Mouse (Mus musculus) embryonic facial prominence, embryonic 15.5 days (tissue): ENCODE results near the gene Fcgr1. TPM values are rescaled to one million over a fixed set of nuclear protein-coding genes. Genes with fewer than 3 reads are reported as not detected.

ENCODE experiments used
- ATAC-seq: fragments of 200-750 bp; cut with Nextera tagmentation; 2 replicates; pipeline ENCODE4 v1.8.0; 2017; ENCODE audit warnings: low read depth, moderate TSS enrichment; ENCODE audit not compliant: insufficient number of reproducible peaks, low FRiP score, low TSS enrichment
- H3K27ac ChIP-seq: fragments of 300-500 bp; sonication (generic); replicated peaks from 2 replicates; pipeline ENCODE4 v1.5.1; 2015; ENCODE audit warnings: mild to moderate bottlenecking, inconsistent platforms
- H3K27me3 ChIP-seq: fragments of 300-500 bp; sonication (generic); 2 replicates; pipeline ENCODE4 v1.6.1; 2015; ENCODE audit warnings: inconsistent platforms
- H3K36me3 ChIP-seq: fragments of 300-500 bp; sonication (generic); 2 replicates; pipeline ENCODE4 v1.6.1; 2015; ENCODE audit warnings: mild to moderate bottlenecking, inconsistent platforms
- H3K4me1 ChIP-seq: fragments of 300-500 bp; sonication (generic); 2 replicates; pipeline ENCODE4 v1.6.1; 2015; ENCODE audit warnings: inconsistent platforms
- H3K4me2 ChIP-seq: fragments of 300-500 bp; sonication (generic); replicated peaks from 2 replicates; pipeline ENCODE4 v1.6.1; 2015; ENCODE audit warnings: mild to moderate bottlenecking, inconsistent platforms
- H3K4me3 ChIP-seq: fragments of 300-500 bp; sonication (generic); replicated peaks from 2 replicates; pipeline ENCODE4 v1.5.1; 2015; ENCODE audit warnings: mild to moderate bottlenecking, inconsistent platforms
- H3K9ac ChIP-seq: fragments of 300-500 bp; sonication (generic); 2 replicates; pipeline ENCODE4 v1.6.1; 2015; ENCODE audit warnings: inconsistent platforms
- H3K9me3 ChIP-seq: fragments of 300-500 bp; sonication (generic); replicated peaks from 2 replicates; pipeline ENCODE4 v1.6.1; 2016; ENCODE audit warnings: inconsistent platforms
- WGBS: fragments of 180-500 bp; shearing (Covaris S2); methylation state at CpG from one replicate; pipeline ENCODE4 v1.1.7; 2015; 5-methylcytosine and 5-hydroxymethylcytosine counted together
- microRNA-seq: library from miRNA; unstranded; fragments of <30 nt; microRNA quantifications from one replicate; pipeline ENCODE4, GENCODE M21; 2016; ENCODE audit warnings: borderline number of aligned reads
- polyA plus RNA-seq: library from polyadenylated mRNA; unstranded; fragments of >200 nt; fragmentation: Nextera tagmentation; extraction: Ambion mirVana; gene quantifications from 2 replicates; pipeline ENCODE4 v1.2.1, GENCODE M21; 2015

Fcgr1 gene
- polyA plus RNA-seq, 1 experiment from 2014 or later: 2.2 TPM

DNA sequence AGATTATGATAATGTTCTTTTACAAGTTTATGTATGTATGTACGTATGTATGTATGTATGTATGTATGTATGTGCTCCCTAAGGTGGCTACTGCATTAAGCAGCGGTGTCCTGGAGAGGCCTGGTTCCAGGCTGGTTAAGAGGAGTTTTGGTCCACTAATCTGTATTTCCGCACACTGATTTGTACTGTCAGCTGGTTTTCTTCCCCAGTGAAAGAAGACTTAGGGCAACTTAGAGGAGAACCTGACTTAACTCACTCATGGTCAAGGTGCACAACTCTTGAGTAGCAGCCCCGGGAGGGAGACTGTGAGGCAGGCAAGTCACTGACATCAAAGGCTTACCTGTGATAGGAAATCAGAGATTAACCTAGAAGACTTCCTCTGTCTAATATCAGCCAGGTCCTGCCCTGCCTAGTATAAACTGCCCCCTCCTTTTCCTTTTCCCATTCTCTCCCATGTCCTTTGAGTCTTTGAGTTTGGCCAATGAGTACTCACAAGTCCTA is 56.9 kb downstream of the Fcgr1 start:
- Histone ChIP-seq H3K36me3 (no peaks in the 10 kb centered on the region), H3K4me2 (peak overlapping the region; percentile 50), H3K4me3 (peak overlapping the region; percentile 45), H3K9ac (peak overlapping the region; percentile 44; the same call in 1 of the 2 replicates), H3K9me3 (no peaks in the 10 kb centered on the region), H3K4me1 (peaks cover 19% of the 10 kb centered on the region), H3K27ac (no peak overlapping the region), H3K27me3 (no peaks in the 10 kb centered on the region)
- no peak for ATAC-seq
- WGBS: 70% methylated on average over 4 of the region's 4 CpGs

GRCm38 (mm10) chr3:96235836-96236235 is 57.9 kb downstream of the Fcgr1 start:
- WGBS: 53% methylated on average over 3 of the region's 3 CpGs
- Histone ChIP-seq H3K9ac (no peak overlapping the region), H3K27ac (no peak overlapping the region), H3K27me3 (no peaks in the 10 kb centered on the region), H3K4me2 (no peak overlapping the region), H3K9me3 (no peaks in the 10 kb centered on the region), H3K36me3 (no peaks in the 10 kb centered on the region), H3K4me3 (no peak overlapping the region), H3K4me1 (peaks cover 16% of the 10 kb centered on the region)
- no peak for ATAC-seq

DNA sequence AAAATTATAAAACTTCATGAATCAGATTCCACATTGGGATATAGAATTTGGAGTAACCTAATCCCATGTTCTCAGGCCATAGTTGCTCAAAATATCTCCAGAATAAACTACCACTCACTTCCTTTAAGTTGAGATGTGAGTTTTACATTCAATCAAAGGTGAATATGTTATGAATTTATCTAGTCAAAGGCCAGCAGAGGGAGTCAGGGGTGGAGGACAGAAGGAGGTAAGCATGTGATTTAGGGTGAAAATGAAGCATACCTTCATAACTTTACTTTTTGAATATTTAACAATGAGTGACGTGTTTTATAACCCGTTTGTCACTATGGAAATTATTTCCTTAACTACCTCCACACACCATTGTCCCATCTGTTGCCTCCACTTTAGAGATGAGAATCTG is 58.9 kb downstream of the Fcgr1 start:
- 92% methylated on average over 2 of the region's 2 CpGs for WGBS
- H3K27ac ChIP-seq: no peak overlapping the region
- H3K4me3 ChIP-seq: no peak overlapping the region
- no peaks in the 10 kb centered on the region for H3K27me3 ChIP-seq
- H3K4me1 ChIP-seq: peaks cover 14% of the 10 kb centered on the region
- no peaks in the 10 kb centered on the region for H3K36me3 ChIP-seq
- H3K9ac ChIP-seq: no peak overlapping the region
- no peak for ATAC-seq
- no peak overlapping the region for H3K4me2 ChIP-seq
- no peaks in the 10 kb centered on the region for H3K9me3 ChIP-seq

Small RNAs within 50 kb of the gene (microRNA-seq; reads per million reads assigned to microRNA genes)
- not detected for gene Gm47311
- gene Gm47313: not detected

Other genes with a start within 250 kb of the Fcgr1 start
- 41.0 and 46.1 TPM in 2 replicates for gene Vps45, start 235.5 kb downstream of the Fcgr1 start, polyA plus RNA-seq
- gene Otud7b, start 189.4 kb downstream of the Fcgr1 start, polyA plus RNA-seq: 22.0 and 26.1 TPM in 2 replicates
- 25.7 and 26.6 TPM in 2 replicates for gene Mtmr11, start 132.0 kb downstream of the Fcgr1 start, polyA plus RNA-seq
- gene Sf3b4, start 121.6 kb downstream of the Fcgr1 start, polyA plus RNA-seq: 160 and 167 TPM in 2 replicates
- 4.8 and 5.6 TPM in 2 replicates for gene Sv2a, start 112.8 kb downstream of the Fcgr1 start, polyA plus RNA-seq
- gene Bola1, start 74.3 kb downstream of the Fcgr1 start, polyA plus RNA-seq: 50.9 and 52.6 TPM in 2 replicates
- gene Hist2h2ab, start 74.1 kb downstream of the Fcgr1 start, polyA plus RNA-seq: not detected in 2 replicates
- 5.8 and 10.1 TPM in 2 replicates for gene Hist2h2ac, start 73.1 kb downstream of the Fcgr1 start, polyA plus RNA-seq
- 9.8 and 13.5 TPM in 2 replicates for gene Hist2h2be, start 72.8 kb downstream of the Fcgr1 start, polyA plus RNA-seq
- gene Hist2h3c2, start 54.8 kb downstream of the Fcgr1 start, polyA plus RNA-seq: 4.7 and 5.7 TPM in 2 replicates
- gene Hist2h2aa2, start 53.7 kb downstream of the Fcgr1 start, polyA plus RNA-seq: 76.7 and 79.1 TPM in 2 replicates
- 25.9 and 30.4 TPM in 2 replicates for gene Hist2h2aa1, start 48.5 kb downstream of the Fcgr1 start, polyA plus RNA-seq
- 1.6 TPM in 1 of 2 replicates, not detected in the other for gene Hist2h3c1, start 47.3 kb downstream of the Fcgr1 start, polyA plus RNA-seq
- gene Hist2h4, start 30.7 kb downstream of the Fcgr1 start, polyA plus RNA-seq: 8.7 and 11.5 TPM in 2 replicates
- 36.0 and 51.5 TPM in 2 replicates for gene Hist2h3b, start 25.3 kb downstream of the Fcgr1 start, polyA plus RNA-seq
- 7.0 and 8.6 TPM in 2 replicates for gene Hist2h2bb, start 24.2 kb downstream of the Fcgr1 start, polyA plus RNA-seq
- 0.31 TPM in 1 of 2 replicates, not detected in the other for gene BC107364, start 158.3 kb upstream of the Fcgr1 start, polyA plus RNA-seq
- 12.4 and 16.1 TPM in 2 replicates for gene Hfe2, start 231.2 kb upstream of the Fcgr1 start, polyA plus RNA-seq